Mouse (Mus musculus) gastrocnemius, adult 8-10 months (tissue): ENCODE measurements around the gene Zfp109. TPM values are rescaled to one million over a fixed set of nuclear protein-coding genes. Genes with fewer than 3 reads are reported as not detected.
"Not testable (repeated sequence)": the region's sequence is repeated elsewhere in the genome, so short reads cannot be mapped to it uniquely, and the experiment has no call there.

Source experiments
- DNase-seq, 2 experiments: peaks; one replicate each; pipeline ENCODE4 v3.0.0; 2022; ENCODE audit warnings: low spot score in 2 of 2
- total RNA-seq, 4 experiments: library from RNA; stranded (reverse); gene quantifications; 2 replicates each; pipeline ENCODE4 v1.2.4; 2022

The Zfp109 gene
- 1 to 10 TPM; 2.1 to 3.5 (median 3.2) TPM for total RNA-seq

- DNase-seq: peak; percentile 20 to 25
These were observed at the start of gene Zfp109 for GRCm38 (mm10) chr7:24237040-24237791. Gene Zfp109, minus strand, starts transcription at chr7:24237560.

DNA sequence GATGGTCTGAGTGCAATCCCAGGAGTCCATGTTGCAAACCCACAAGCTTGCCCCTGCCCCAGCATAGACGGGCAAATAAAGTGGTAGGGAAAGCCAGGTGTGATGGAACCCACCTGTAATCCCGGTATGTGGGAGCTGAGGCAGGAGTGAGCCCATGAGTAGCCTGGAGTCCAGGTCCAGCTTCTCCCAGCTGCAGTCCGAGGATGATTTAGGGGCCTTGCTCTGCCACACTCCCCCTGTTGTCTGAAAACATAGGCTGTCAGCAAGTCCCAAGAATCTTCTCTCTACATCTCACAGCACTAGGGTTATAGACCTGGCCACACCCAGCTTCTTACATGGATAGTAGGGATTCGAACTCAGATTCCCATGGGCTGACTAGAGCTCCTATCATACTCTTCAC, 49.6 kb upstream of the Zfp109 start:
- DNase-seq: no peak

- DNase-seq: no peak
These were observed 48.7 kb upstream of the Zfp109 start for GRCm38 (mm10) chr7:24286090-24286489.

DNA sequence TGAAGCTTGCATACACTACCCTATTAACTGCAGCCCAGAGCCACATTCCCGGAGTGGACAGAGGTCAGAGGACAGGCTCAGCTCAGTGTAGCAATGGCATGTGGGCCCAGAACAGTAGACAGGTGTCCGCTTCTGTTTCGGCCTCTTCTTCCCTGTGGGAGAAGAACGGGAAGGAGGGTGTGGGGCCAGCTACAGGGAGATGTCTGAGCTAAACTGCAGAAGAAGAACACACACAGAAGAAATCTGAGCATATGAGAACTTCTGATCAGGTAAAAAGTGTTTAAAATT, 43.4 kb upstream of the Zfp109 start:
- no peak for DNase-seq

DNA sequence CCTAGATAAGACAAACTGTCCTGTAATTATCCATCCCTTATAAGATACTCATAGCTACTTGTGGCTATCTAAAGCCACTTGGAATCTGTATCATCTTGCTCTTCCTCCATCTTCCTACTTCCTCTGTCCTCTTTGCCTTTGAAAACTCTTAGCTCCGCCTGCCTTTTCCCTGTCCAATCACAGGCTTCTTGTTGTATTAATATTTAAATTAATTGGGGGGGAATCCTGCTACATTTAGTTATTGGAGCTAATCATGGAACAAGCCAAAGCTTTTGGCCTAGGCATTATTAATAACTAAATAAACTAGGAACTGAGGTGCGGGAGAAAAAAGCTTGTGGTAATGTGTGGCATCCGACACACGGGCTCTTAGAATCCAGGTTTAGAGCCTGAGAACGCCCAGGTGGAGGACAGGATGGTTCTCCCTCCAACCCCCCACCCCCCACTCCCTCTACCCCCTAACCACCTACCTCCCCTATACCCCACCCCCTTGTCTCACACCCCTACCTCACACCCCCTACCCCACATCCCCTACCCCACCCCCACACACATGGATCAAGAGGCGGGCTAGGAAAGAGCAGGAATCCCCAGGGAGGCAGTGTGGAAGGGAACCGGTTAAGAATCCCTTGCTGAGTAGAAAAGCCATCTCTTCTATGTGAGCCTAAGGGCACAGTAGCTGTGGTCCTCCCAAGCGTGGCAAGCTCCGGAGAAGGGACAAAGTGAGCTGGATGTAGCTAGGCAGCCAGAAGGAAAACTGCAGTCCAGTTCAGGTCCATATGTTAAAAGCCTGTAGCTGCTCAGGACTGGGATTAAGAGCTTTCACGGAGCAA, 42.9 kb upstream of the Zfp109 start:
- DNase-seq: no peak

DNA sequence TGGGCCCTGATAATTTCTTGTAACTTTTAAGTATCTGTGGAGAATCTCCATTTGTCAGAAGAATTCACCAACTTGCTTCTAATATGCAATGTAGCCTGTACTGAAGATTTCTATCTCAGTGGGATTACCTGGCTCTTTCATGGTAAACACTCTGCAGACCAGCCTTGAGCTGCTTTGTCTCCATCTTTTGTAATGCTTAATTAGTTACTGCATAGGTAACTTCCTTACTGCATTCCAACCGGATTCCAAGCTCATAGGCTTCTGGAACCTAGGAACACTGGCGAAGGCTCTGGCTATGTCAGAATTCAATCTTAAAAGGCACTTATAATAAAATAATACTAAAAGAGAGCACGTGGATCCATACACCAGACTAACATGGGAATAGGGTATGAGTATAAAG, 41.4 kb upstream of the Zfp109 start:
- not testable (repeated sequence) for DNase-seq

GRCm38 (mm10) chr7:24274456-24274855, 37.1 kb upstream of the Zfp109 start:
- no peak for DNase-seq

GRCm38 (mm10) chr7:24271191-24271590, 33.8 kb upstream of the Zfp109 start:
- no peak for DNase-seq

DNA sequence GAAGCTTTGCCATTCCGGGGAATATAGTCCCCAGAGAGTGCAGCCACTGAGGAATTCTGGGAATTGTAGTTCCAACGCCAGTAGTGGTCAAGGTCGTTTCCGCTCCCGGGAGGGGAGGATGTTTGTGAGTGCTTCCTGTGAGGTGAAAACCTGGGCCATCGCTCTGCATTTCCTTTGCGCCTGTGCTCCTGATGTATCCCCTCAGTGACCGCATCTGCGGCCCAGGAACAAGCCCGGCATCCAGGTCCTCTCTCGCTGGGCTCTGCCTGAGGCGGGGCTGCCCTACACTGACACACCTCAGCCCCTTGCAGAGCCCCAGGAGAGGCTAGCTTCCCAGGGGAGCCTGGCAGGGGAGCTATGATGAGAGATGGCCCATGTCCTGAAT, 32.9 kb upstream of the Zfp109 start, which contains the start of gene Zfp93:
Gene Zfp93 (plus strand): TSS at position 133 of the 385 bp plus-strand sequence.
- DNase-seq: peak; percentile 28 to 55

DNA sequence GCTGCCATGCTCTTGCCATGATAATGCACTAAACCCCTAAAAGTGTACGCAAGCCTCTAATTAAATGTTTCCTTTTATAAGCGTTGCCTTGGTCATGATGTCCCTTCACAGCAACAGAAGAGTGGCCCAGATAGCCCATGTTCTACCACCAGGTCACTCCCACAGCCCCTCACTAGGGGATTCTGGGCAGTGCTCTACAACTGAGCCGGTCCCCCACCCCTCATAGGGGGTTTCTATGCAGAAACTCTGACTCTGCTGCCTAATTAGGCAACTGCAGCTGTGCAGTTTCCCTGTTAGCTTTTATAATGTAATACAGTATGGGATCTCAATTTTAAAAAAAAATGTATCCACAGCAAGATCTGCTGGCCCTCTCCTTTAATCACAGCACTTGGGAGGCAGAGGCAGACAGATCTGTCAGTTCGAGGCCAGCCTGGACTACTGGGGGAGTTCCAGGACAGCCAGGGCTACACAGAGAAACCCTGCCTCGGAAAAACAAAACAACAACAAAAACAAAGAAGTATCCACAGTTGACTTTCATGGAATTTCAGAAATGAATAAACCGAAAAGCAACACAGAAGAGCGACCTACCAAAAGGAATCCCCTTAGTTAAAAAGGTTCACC, 32.4 kb upstream of the Zfp109 start:
- DNase-seq: no peak

- no peak for DNase-seq
These were observed 31.9 kb upstream of the Zfp109 start for GRCm38 (mm10) chr7:24269256-24269655.

- DNase-seq: no peak
These were observed 31.1 kb upstream of the Zfp109 start for GRCm38 (mm10) chr7:24268176-24269155.

GRCm38 (mm10) chr7:24260000-24260312, 22.6 kb upstream of the Zfp109 start:
- no peak for DNase-seq

DNA sequence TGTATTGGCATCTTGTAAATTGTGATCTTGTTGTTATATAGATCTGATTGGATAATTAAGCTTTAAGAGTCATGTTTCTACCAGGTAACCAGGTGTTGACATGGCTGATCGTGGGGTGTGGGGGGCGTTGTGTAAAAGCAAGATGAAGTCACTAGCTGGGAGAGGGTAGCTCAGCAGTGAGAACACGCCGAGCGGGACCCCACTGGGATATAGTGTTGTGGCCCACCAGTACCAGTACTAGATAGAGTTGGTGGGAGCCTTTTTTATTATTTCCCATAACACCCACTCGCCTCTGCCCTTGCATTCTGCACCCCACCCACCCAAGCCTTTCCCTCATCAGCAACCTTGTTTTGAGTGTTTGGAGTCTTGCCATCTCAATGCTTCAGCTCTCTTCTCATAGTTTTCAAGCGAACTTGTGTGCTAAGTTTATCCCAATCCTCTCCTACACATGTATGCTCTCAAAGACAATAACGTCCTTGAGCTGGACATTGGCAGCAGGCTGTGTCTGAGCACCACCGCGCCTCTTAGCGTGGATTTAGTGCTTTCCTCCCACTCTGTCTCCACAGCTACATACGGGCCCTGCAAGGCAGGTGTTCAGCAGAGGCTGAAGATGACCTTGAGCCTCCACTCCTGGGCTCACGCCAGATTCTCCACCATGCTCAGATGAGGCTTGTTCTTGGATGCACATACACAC, 22.1 kb upstream of the Zfp109 start:
- no peak for DNase-seq

GRCm38 (mm10) chr7:24254633-24255474, 17.5 kb upstream of the Zfp109 start, which contains the start of gene Zfp108:
Gene Zfp108, plus strand, starts transcription at chr7:24254794.
- peak; percentile 70 to 71 for DNase-seq

DNA sequence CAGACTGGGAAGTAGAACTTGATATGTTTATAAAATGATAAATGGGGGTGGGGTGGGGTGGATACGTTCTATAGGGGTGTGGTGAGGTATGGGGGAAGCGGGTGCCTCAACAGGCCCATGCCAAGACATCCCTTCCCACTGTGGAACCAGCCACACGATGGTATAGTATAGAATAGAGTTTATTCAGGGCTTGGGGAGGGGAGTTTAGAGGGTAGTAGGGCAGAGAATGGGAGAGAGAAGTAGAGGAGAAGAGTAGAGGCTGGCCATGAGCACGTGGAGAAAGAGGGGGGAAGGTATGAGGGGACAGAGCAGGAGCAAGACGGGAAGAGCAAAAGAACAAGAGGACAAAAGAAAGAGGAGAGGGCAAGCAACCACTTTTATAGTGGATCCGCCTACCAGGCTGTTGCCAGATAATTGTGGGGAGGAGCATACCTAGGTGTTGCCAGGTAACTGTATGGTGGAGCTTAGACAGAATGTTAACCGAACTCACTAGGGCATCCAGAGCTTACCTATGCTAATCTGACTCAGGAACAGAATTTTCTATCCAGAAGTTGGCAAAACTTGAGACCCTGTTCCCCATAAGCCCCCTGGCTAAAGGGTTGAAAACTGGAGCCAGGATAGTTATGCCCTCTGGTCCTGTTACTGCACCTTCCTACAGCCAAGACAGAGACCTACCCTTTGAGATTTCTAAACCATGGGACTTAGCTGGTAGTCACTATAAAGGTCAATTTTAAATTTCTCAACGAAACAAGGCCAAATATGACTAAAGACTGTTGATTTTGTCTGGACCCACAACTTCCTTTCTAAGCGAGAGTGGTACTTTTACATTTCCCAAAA, 16.6 kb upstream of the Zfp109 start:
- no peak for DNase-seq

GRCm38 (mm10) chr7:24211343-24211742, 26.0 kb downstream of the Zfp109 start, which contains the start of gene Zfp111:
Gene Zfp111, minus strand, starts transcription at chr7:24211443.
- no peak for DNase-seq

DNA sequence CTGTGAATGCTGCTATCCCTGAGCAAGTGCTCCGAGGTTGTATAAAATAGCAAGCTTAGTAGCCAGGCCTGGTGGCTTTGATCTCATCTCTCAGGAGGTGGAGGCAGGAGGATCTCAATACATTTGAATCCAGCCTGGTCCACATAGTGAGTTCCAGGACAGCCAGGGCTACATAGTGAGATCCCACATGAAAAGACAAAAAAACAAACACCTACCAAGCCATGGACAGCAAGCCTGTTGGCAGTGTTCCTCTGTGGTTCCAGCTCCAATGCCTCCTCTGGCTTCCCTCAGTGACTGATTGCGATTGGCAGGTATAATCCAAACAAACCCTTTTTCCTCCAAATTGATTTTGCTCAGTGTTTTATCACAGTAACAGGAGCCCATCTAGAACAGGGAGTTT, 27.1 kb downstream of the Zfp109 start:
- DNase-seq: no peak
